Mouse (Mus musculus) megakaryocyte, embryonic 14.5 days (primary cell): ENCODE measurements around the gene Gm10272.

Experiments used
- FLI1 ChIP-seq: IDR thresholded peaks from 2 replicates; pipeline ENCODE4 v1.6.1; 2012; ENCODE audit warnings: low read length, inconsistent platforms, mixed read lengths
- GATA1 ChIP-seq: IDR thresholded peaks from 3 replicates; pipeline ENCODE4 v1.6.1; 2012; ENCODE audit warnings: mixed read lengths, low read length, inconsistent platforms, borderline replicate concordance

- TF ChIP-seq GATA1 (no peak), FLI1 (no peak)
Observed at GRCm38 (mm10) chr10:77666342-77666741, 40.1 kb upstream of the Gm10272 start.
